Mouse (Mus musculus) adrenal gland, adult 10 weeks (tissue): ENCODE data around the gene Edf1. TPM values are rescaled to one million over a fixed set of nuclear protein-coding genes. Genes with fewer than 3 reads are reported as not detected.

Experiments
- polyA plus RNA-seq: library from polyadenylated mRNA; stranded (reverse); fragments of 350-450 nt; fragmentation: Illumina TruSeq; extraction: RNeasy Lipid Tissue Mini Kit (QIAGEN cat#74804); gene quantifications from one replicate; pipeline ENCODE4 v1.2.3, GENCODE M21; 2014; ENCODE audit warnings: low read depth, low replicate concordance

Gene Edf1
- 3.3 TPM for polyA plus RNA-seq

GRCm38 (mm10) chr2:25557221-25557963 is at the start of gene Edf1:
TSS of gene Edf1 (plus strand) at chr2:25557847.

GRCm38 (mm10) chr2:25546811-25547491 is 10.7 kb upstream of the Edf1 start, which contains the start of gene Traf2:
TSS of gene Traf2 (minus strand) at chr2:25546940.

GRCm38 (mm10) chr2:25574579-25575431 is 17.2 kb downstream of the Edf1 start, which contains the start of the genes Mamdc4 and Phpt1:
TSS of gene Mamdc4 (minus strand) at chr2:25574845.
TSS of gene Phpt1 (minus strand) at chr2:25575224.

GRCm38 (mm10) chr2:25581294-25581864 is 23.7 kb downstream of the Edf1 start, which contains the start of gene Ajm1:
TSS of gene Ajm1 (minus strand) at chr2:25581757.

GRCm38 (mm10) chr2:25607761-25608622 is 50.3 kb downstream of the Edf1 start, which contains the start of gene Rabl6:
TSS of gene Rabl6 (minus strand) at chr2:25608521.

Other genes with a start within 250 kb of the Edf1 start
- 2.7 TPM for gene Grin1, start 238.7 kb upstream of the Edf1 start, polyA plus RNA-seq
- gene Man1b1, start 225.5 kb upstream of the Edf1 start, polyA plus RNA-seq = 23.9 TPM
- gene Dpp7, start 201.5 kb upstream of the Edf1 start, polyA plus RNA-seq = 15.1 TPM
- 0.41 TPM for gene Uap1l1, start 192.2 kb upstream of the Edf1 start, polyA plus RNA-seq
- not detected for gene Sapcd2, start 185.5 kb upstream of the Edf1 start, polyA plus RNA-seq
- gene Entpd2, start 162.0 kb upstream of the Edf1 start, polyA plus RNA-seq = 1.6 TPM
- 16.0 TPM for gene Npdc1, start 158.5 kb upstream of the Edf1 start, polyA plus RNA-seq
- gene Fut7, start 134.6 kb upstream of the Edf1 start, polyA plus RNA-seq = not detected
- 1.9 TPM for gene Abca2, start 129.1 kb upstream of the Edf1 start, polyA plus RNA-seq
- gene Clic3, start 101.0 kb upstream of the Edf1 start, polyA plus RNA-seq = not detected
- 1.5 TPM for gene Paxx, start 96.8 kb upstream of the Edf1 start, polyA plus RNA-seq
- gene Ptgds, start 87.8 kb upstream of the Edf1 start, polyA plus RNA-seq = not detected
- gene Lcn12, start 63.9 kb upstream of the Edf1 start, polyA plus RNA-seq = not detected
- 1.3 TPM for gene Fbxw5, start 57.1 kb upstream of the Edf1 start, polyA plus RNA-seq
- not detected for gene C8g, start 56.1 kb upstream of the Edf1 start, polyA plus RNA-seq
- gene Traf2, start 10.9 kb upstream of the Edf1 start, polyA plus RNA-seq = 1.6 TPM
- gene Mamdc4, start 17.0 kb downstream of the Edf1 start, polyA plus RNA-seq = 1.6 TPM
- gene Phpt1, start 17.4 kb downstream of the Edf1 start, polyA plus RNA-seq = not detected
- not detected for gene Ajm1, start 23.9 kb downstream of the Edf1 start, polyA plus RNA-seq
- gene Rabl6, start 50.7 kb downstream of the Edf1 start, polyA plus RNA-seq = 68.8 TPM
- not detected for gene Ccdc183, start 59.8 kb downstream of the Edf1 start, polyA plus RNA-seq
- gene Tmem141, start 64.2 kb downstream of the Edf1 start, polyA plus RNA-seq = 6.4 TPM
- 1.3 TPM for gene Fcna, start 70.2 kb downstream of the Edf1 start, polyA plus RNA-seq
- gene Lcn8, start 95.3 kb downstream of the Edf1 start, polyA plus RNA-seq = not detected
- 1.3 TPM for gene Lcn5, start 100.1 kb downstream of the Edf1 start, polyA plus RNA-seq
- not detected for gene Lcn6, start 118.9 kb downstream of the Edf1 start, polyA plus RNA-seq
- not detected for gene Lcn10, start 124.9 kb downstream of the Edf1 start, polyA plus RNA-seq
- 3.4 TPM for gene Obp2a, start 142.2 kb downstream of the Edf1 start, polyA plus RNA-seq
- gene Bmyc, start 148.9 kb downstream of the Edf1 start, polyA plus RNA-seq = 15.5 TPM
- not detected for gene Obp2b, start 179.2 kb downstream of the Edf1 start, polyA plus RNA-seq
- not detected for gene Lcn3, start 207.7 kb downstream of the Edf1 start, polyA plus RNA-seq
- gene Lcn11, start 219.2 kb downstream of the Edf1 start, polyA plus RNA-seq = not detected
- gene Gm13539, start 224.4 kb downstream of the Edf1 start, polyA plus RNA-seq = not detected